ENCODE assay signal across 18 mouse cellular contexts in genomic region chr1:22315537-22315936, GRCm38 (mm10).
A peak's percentile ranks its signal among the peaks of the same experiment; 100 is the strongest.
DNase-seq lines count a peak whose midpoint lies in the region; ATAC-seq and TF ChIP-seq lines count a peak whose summit lies in the region.
"Had no signal": no experiment of that assay in that cellular context is flagged by ENCODE, and none has a peak within 500 bp of the region (broad histone marks: within the 10 kb centered on the region; RNA-seq: fewer than 3 reads in every experiment).

No protein-coding gene starts in this region.

- H3K27ac ChIP-seq in hindbrain, postnatal 0 days: no peak overlapping the region
- H3K27ac ChIP-seq in hindbrain, embryonic 10.5 days: no peak overlapping the region
- H3K27ac ChIP-seq in lung, postnatal 0 days (ENCODE audit: low read length): no peak overlapping the region
- H3K27ac ChIP-seq: embryonic facial prominence, embryonic 13.5 days; gastrocnemius, adult 2 months; heart, embryonic 15.5 days; limb, embryonic 15.5 days had no signal

- no peaks in the 10 kb centered on the region for H3K9me3 ChIP-seq in hindbrain, postnatal 0 days (ENCODE audit: low read length)
- H3K9me3 ChIP-seq in hindbrain, embryonic 10.5 days: no peaks in the 10 kb centered on the region
- H3K9me3 ChIP-seq in lung, postnatal 0 days (ENCODE audit: low read length): no peaks in the 10 kb centered on the region
- H3K9me3 ChIP-seq: embryonic facial prominence, embryonic 13.5 days; heart, embryonic 15.5 days; limb, embryonic 15.5 days had no signal

- H3K4me1 ChIP-seq in hindbrain, postnatal 0 days (ENCODE audit: insufficient read depth, low read length): no peaks in the 10 kb centered on the region
- H3K4me1 ChIP-seq in hindbrain, embryonic 10.5 days (replicated peaks): 0 out of 2 replicates have a peak, but pooled peaks cover 5% of the 10 kb centered on the region
- H3K4me1 ChIP-seq in lung, postnatal 0 days (ENCODE audit: insufficient read depth, low read depth, low read length): no peaks in the 10 kb centered on the region
- H3K4me1 ChIP-seq in lung, adult 2 months (ENCODE audit: control insufficient read depth, insufficient read depth, low read length): no peaks in the 10 kb centered on the region
- H3K4me1 ChIP-seq: embryonic facial prominence, embryonic 13.5 days; heart, embryonic 15.5 days; limb, embryonic 15.5 days had no signal

- no peak for TF ChIP-seq POLR2A in lung, adult 2 months (IDR thresholded peaks at IDR 0.05; ENCODE audit: borderline replicate concordance, extremely low read depth, low read depth, low read length)

- ATAC-seq in hindbrain, postnatal 0 days: 0 out of 2 replicates have a peak, but pooled peaks have one; percentile 15
- ATAC-seq in lung, postnatal 0 days: peak; percentile 47; the same call in 1 of the 2 replicates
- ATAC-seq: activated CD4-positive, CD25-positive, alpha-beta regulatory T cell, adult 4 months; forebrain, embryonic 16.5 days had no signal

- no peak overlapping the region for H3K9ac ChIP-seq in hindbrain, postnatal 0 days (replicated peaks; ENCODE audit: low read length)
- no peak overlapping the region for H3K9ac ChIP-seq in lung, postnatal 0 days (replicated peaks; ENCODE audit: low read depth)
- H3K9ac ChIP-seq: embryonic facial prominence, embryonic 13.5 days; heart, embryonic 15.5 days; limb, embryonic 15.5 days had no signal

- DNase-seq in hindbrain, postnatal 0 days (ENCODE audit: low spot score): no peak
- no peak for DNase-seq in hindbrain, embryonic 10.5 days (ENCODE audit: low spot score)
- DNase-seq in lung, postnatal 0 days (ENCODE audit: low spot score): peak; percentile 35
- no peak for DNase-seq in lung, adult 2 months
- peak; percentile 40 for DNase-seq in kidney, adult 9 months
- peak; percentile 29 for DNase-seq in retina, postnatal 1 day
- no peak for DNase-seq in right cerebral cortex, adult 18-20 months
- no peak for DNase-seq in gastrocnemius, adult 8-10 months (ENCODE audit: low spot score in 2 of 2)
- DNase-seq: adrenal gland, postnatal 25 days; cerebellum, adult 8-10 months; gastrocnemius, adult 2 months; heart, adult 18-20 months; thymus, adult 18-20 months had no signal

- H3K27me3 ChIP-seq in hindbrain, postnatal 0 days (ENCODE audit: insufficient read depth, low read length): no peaks in the 10 kb centered on the region
- no peaks in the 10 kb centered on the region for H3K27me3 ChIP-seq in hindbrain, embryonic 10.5 days (ENCODE audit: insufficient read depth, poor library complexity, severe bottlenecking)
- no peaks in the 10 kb centered on the region for H3K27me3 ChIP-seq in lung, postnatal 0 days (replicated peaks; ENCODE audit: insufficient read depth, low read length)
- H3K27me3 ChIP-seq: embryonic facial prominence, embryonic 13.5 days; heart, embryonic 15.5 days; limb, embryonic 15.5 days had no signal

- whole genome bisulfite sequencing in hindbrain, postnatal 0 days: 13% methylated on average over 2 of the region's 2 CpGs
- WGBS in hindbrain, embryonic 10.5 days: 16% methylated on average over 2 of the region's 2 CpGs
- 31% methylated on average over 2 of the region's 2 CpGs for WGBS in lung, postnatal 0 days
- 34% methylated on average over 2 of the region's 2 CpGs for WGBS in lung, adult 2 months

- no peaks in the 10 kb centered on the region for H3K36me3 ChIP-seq in hindbrain, postnatal 0 days (ENCODE audit: insufficient read depth, low read length)
- no peaks in the 10 kb centered on the region for H3K36me3 ChIP-seq in hindbrain, embryonic 10.5 days
- H3K36me3 ChIP-seq in lung, postnatal 0 days (ENCODE audit: insufficient read depth, low read length): no peaks in the 10 kb centered on the region
- H3K36me3 ChIP-seq: embryonic facial prominence, embryonic 13.5 days; heart, embryonic 15.5 days; limb, embryonic 15.5 days had no signal

- no peak for TF ChIP-seq CTCF in hindbrain, postnatal 0 days (IDR thresholded peaks at IDR 0.05; ENCODE audit: low read depth)
- no peak for TF ChIP-seq CTCF in lung, postnatal 0 days (IDR thresholded peaks at IDR 0.05)
- no peak for TF ChIP-seq CTCF in lung, adult 2 months (IDR thresholded peaks at IDR 0.05; ENCODE audit: insufficient read depth, low read length)

- H3K4me2 ChIP-seq in hindbrain, postnatal 0 days (ENCODE audit: low read depth, low read length): no peak overlapping the region
- H3K4me2 ChIP-seq in lung, postnatal 0 days (replicated peaks; ENCODE audit: low read depth, low read length): no peak overlapping the region; the same call in 1 of the 2 replicates
- H3K4me2 ChIP-seq: embryonic facial prominence, embryonic 13.5 days; heart, embryonic 15.5 days; limb, embryonic 15.5 days had no signal

- no peak for TF ChIP-seq EP300 in lung, postnatal 0 days (IDR thresholded peaks at IDR 0.05)

- H3K4me3 ChIP-seq in hindbrain, postnatal 0 days (ENCODE audit: low read length): no peak overlapping the region
- no peak overlapping the region for H3K4me3 ChIP-seq in hindbrain, embryonic 10.5 days
- no peak overlapping the region; the same call in 1 of the 2 replicates for H3K4me3 ChIP-seq in lung, postnatal 0 days (ENCODE audit: low read depth, low read length)
- no peak overlapping the region for H3K4me3 ChIP-seq in lung, adult 2 months (replicated peaks; ENCODE audit: extremely low read depth, low read depth, low read length)
- H3K4me3 ChIP-seq: embryonic facial prominence, embryonic 13.5 days; gastrocnemius, adult 2 months; heart, embryonic 15.5 days; limb, embryonic 15.5 days had no signal

Comparison
In these comparisons a context has a peak if more than half of its experiments do, and no peak if none do; other contexts are left out.
1. DNase-seq: peak in lung, postnatal 0 days (single experiment), kidney, adult 9 months (single experiment) and retina, postnatal 1 day (single experiment); none in hindbrain, postnatal 0 days (single experiment), hindbrain, embryonic 10.5 days (single experiment), lung, adult 2 months (single experiment), right cerebral cortex, adult 18-20 months (single experiment) and gastrocnemius, adult 8-10 months (0 of 2).